Mouse (Mus musculus): ENCODE results near the gene Irs2. TPM values are rescaled to one million over a fixed set of nuclear protein-coding genes. Genes with fewer than 3 reads are reported as not detected.

The Irs2 gene
- polyA plus RNA-seq, 1 experiment from 2014 or later = 4.9 TPM

DNA sequence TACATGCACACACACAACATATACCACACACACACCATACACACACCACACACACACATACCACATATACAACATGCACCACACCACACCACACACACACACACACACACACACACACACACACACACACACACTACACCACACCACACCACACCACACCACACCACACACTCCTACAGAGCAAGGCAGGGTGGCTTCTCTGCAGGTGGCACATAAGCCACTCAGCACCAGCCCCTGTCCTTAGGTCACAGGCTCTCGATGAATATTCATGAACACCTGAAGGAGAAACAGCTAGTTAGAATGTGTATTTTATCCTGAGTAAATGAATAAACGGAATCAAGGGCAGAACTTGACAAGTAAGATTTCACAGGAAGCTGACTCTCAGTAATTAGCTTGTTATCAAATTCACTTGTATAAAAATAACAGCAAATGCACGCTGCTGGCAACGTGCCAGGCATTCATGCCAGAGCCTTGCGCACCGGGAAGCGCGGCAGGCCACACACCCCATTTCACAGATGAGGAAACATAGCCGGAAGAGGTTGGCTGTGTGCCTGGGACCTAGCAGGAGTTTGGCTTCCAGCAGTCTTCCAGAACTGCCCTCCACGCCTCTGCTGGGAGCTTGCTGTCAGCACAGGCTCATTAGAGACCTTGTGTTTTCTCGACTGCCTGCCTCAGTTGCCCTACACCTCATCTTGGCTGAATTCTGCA lies 54.8 kb downstream of the Irs2 start:
- no peak for DNase-seq (ENCODE audit: low spot score)
- Histone ChIP-seq H3K9me3 (no peaks in the 10 kb centered on the region), H3K36me3 (no peaks in the 10 kb centered on the region), H3K27ac (peak overlapping the region; percentile 53; the same call in 1 of the 2 replicates), H3K4me3 (no peak overlapping the region), H3K27me3 (ENCODE audit: insufficient read depth, poor library complexity, severe bottlenecking) (peaks cover 18% of the 10 kb centered on the region; the same call in 1 of the 2 replicates), H3K4me1 (replicated peaks) (peaks cover 49% of the 10 kb centered on the region)
- WGBS = 36% methylated on average over 11 of the region's 11 CpGs

GRCm38 (mm10) chr8:10952706-10953105 lies 55.6 kb downstream of the Irs2 start:
- H3K27me3 ChIP-seq (ENCODE audit: insufficient read depth, poor library complexity, severe bottlenecking) = peaks cover 15% of the 10 kb centered on the region
- peak overlapping the region; percentile 77 for H3K27ac ChIP-seq
- no peak overlapping the region for H3K4me3 ChIP-seq
- no peaks in the 10 kb centered on the region for H3K36me3 ChIP-seq
- 36% methylated on average over 5 of the region's 5 CpGs for WGBS
- no peak for DNase-seq (ENCODE audit: low spot score)
- no peaks in the 10 kb centered on the region for H3K9me3 ChIP-seq
- H3K4me1 ChIP-seq (replicated peaks) = peaks cover 53% of the 10 kb centered on the region

- Histone ChIP-seq H3K36me3 (no peaks in the 10 kb centered on the region), H3K4me3 (no peak overlapping the region), H3K4me1 (replicated peaks) (peaks cover 53% of the 10 kb centered on the region), H3K9me3 (no peaks in the 10 kb centered on the region), H3K27me3 (ENCODE audit: insufficient read depth, poor library complexity, severe bottlenecking) (peaks cover 20% of the 10 kb centered on the region), H3K27ac (peak overlapping the region; percentile 77)
- WGBS = 91% methylated on average over 2 of the region's 2 CpGs
- no peak for DNase-seq (ENCODE audit: low spot score)
Measured at GRCm38 (mm10) chr8:10952235-10952634, 56.0 kb downstream of the Irs2 start.

DNA sequence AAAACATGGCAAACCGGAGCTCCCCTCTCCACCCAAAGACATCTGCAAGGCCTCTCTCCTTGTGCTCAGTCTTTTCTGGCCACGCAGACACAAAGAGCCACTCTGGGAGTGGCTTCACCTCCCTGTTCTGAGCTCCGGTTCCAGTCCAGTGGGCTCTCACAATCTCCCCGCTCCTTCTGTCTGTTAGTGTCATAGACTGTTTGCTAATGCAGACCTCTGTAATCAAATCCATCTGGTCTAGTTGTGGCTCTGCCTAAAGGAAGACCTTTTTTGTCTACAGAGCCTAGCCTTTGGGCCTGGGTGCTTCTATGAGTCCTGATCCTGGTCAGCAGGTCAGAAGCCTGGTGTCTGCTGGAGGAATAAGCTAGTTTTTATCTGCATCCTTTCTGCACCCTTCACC lies 56.7 kb downstream of the Irs2 start:
- Histone ChIP-seq H3K4me3 (no peak overlapping the region), H3K27me3 (ENCODE audit: insufficient read depth, poor library complexity, severe bottlenecking) (peaks cover 20% of the 10 kb centered on the region), H3K9me3 (no peaks in the 10 kb centered on the region), H3K27ac (peak overlapping the region; percentile 77), H3K36me3 (no peaks in the 10 kb centered on the region), H3K4me1 (replicated peaks) (peaks cover 54% of the 10 kb centered on the region)
- DNase-seq (ENCODE audit: low spot score) = no peak
- WGBS = 40% methylated on average over 4 of the region's 4 CpGs

DNA sequence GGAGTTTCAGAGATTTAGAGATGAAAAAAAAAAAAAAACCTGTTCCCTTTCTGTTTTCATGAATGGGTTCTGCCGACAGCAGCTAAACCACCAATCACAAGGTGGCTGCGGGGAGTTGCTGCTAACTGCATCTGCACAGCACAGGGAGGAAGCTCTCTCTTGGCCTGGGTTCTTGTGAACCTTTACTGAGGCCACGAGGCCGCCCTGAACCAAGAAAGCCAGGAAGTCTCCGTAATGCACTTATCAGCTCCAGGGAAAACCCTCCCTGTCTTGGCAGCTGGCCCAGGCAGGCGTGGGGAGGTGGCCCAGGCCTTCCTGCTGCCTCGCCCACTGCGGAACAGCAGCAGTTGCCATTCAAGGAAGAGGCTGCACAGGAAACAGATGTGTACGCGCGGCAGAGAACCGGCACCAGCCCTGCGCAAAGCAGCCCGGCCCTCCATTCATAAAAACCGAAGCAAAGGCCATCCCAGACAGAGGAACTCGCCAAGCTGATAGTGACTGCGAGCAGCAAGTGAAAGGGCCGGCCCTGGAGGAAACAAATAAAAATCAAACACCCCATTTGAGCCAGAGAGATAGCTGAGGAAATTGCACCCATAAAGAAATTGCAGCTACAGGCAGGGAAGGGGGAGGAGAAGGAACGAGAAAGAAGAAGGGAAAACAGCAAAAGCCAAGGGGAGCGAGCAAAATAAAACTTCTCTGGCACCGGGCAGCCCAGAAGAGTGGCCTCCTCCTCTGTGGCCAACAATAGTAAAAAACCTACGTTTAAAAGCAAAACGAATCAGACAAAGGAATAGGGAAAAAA lies 62.1 kb downstream of the Irs2 start:
- H3K4me3 ChIP-seq = peak overlapping the region; percentile 31
- H3K36me3 ChIP-seq = no peaks in the 10 kb centered on the region
- peak overlapping the region; percentile 90 for H3K27ac ChIP-seq
- H3K9me3 ChIP-seq = no peaks in the 10 kb centered on the region
- peaks cover 45% of the 10 kb centered on the region for H3K4me1 ChIP-seq (replicated peaks)
- 6% methylated on average over 23 of the region's 23 CpGs for WGBS
- DNase-seq (ENCODE audit: low spot score) = peak; percentile 82
- peaks cover 54% of the 10 kb centered on the region for H3K27me3 ChIP-seq (ENCODE audit: insufficient read depth, poor library complexity, severe bottlenecking)

GRCm38 (mm10) chr8:10945490-10945889 lies 62.8 kb downstream of the Irs2 start:
- no peak for DNase-seq (ENCODE audit: low spot score)
- Histone ChIP-seq H3K4me1 (replicated peaks) (peaks cover 45% of the 10 kb centered on the region), H3K27ac (peak overlapping the region; percentile 90), H3K9me3 (no peaks in the 10 kb centered on the region), H3K36me3 (no peaks in the 10 kb centered on the region), H3K27me3 (ENCODE audit: insufficient read depth, poor library complexity, severe bottlenecking) (peaks cover 53% of the 10 kb centered on the region), H3K4me3 (no peak overlapping the region)
- 73% methylated on average over 2 of the region's 2 CpGs for WGBS

DNA sequence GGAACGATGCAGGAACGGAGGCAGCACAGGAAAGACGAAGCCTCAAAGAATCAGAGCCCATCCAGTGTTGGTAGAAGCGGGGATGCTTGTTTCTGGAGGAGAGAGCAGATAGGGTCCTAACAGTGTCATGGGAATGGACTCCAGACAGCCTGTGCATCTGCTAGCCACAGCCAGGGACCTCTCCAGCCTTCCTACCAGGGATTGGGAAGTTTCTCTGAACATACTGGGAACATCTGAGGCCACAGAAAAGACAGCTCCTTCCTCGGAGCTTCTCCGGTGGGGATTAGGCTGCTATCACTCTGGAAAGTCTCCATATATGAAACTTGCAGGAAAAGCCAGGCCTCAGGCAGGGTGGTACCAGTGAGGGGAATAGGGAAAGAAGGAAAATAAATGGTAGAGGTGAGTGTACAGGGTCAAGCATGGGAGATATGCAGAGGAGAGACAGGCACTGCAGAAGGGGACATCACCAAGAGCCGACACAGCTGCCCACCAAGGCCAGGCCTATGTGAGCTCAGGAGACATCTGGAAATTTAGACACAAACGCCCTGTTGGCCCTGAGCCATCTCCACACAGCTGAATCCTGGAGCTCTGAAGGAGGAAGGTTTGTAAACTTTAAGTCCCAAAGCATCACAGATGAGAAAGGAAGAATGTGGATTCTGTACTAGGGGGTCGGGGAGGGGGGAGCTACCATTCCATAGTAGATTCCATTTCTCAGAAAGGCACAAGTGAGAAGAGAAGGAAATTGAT lies 64.8 kb downstream of the Irs2 start:
- no peaks in the 10 kb centered on the region for H3K9me3 ChIP-seq
- H3K36me3 ChIP-seq = no peaks in the 10 kb centered on the region
- H3K27ac ChIP-seq = no peak overlapping the region
- DNase-seq (ENCODE audit: low spot score) = no peak
- peaks cover 63% of the 10 kb centered on the region for H3K27me3 ChIP-seq (ENCODE audit: insufficient read depth, poor library complexity, severe bottlenecking)
- H3K4me3 ChIP-seq = no peak overlapping the region
- peaks cover 60% of the 10 kb centered on the region for H3K4me1 ChIP-seq (replicated peaks)
- 85% methylated on average over 9 of the region's 9 CpGs for WGBS

- no peak overlapping the region for H3K27ac ChIP-seq
- H3K27me3 ChIP-seq (ENCODE audit: insufficient read depth, poor library complexity, severe bottlenecking) = peaks cover 81% of the 10 kb centered on the region
- H3K9me3 ChIP-seq = no peaks in the 10 kb centered on the region
- 34% methylated on average over 6 of the region's 6 CpGs for WGBS
- no peak overlapping the region for H3K4me3 ChIP-seq
- H3K4me1 ChIP-seq (replicated peaks) = peaks cover 35% of the 10 kb centered on the region
- H3K36me3 ChIP-seq = no peaks in the 10 kb centered on the region
- DNase-seq (ENCODE audit: low spot score) = no peak
Measured at GRCm38 (mm10) chr8:10939883-10940282, 68.4 kb downstream of the Irs2 start.

DNA sequence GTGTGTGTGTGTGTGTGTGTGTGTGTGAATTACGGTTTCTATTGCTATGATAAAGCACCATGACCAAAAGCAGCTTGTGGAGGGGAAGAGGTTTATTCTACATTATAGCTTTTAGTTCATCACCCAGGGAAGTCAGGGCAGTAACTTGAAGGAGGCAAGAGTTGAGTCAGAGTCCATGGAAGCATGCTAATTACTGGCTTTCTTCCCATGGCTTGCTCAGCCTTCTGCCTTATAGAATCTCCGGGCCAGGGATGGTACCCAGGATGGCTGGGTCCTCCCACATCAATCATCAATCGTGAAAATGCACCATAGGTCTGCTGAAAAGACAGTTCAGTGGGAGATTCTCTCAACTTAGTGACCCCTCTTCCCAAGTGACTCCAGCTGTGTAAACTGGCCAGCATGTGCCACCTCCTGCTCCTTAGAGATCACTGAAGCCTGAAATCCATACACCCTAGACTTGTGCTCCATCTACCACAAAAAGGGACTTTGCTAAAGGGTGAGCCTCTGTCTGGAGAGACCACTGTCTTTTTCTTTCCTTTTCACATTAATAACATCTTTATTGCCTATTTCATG lies 69.0 kb downstream of the Irs2 start:
- H3K9me3 ChIP-seq = no peaks in the 10 kb centered on the region
- DNase-seq (ENCODE audit: low spot score) = no peak
- peaks cover 80% of the 10 kb centered on the region for H3K27me3 ChIP-seq (ENCODE audit: insufficient read depth, poor library complexity, severe bottlenecking)
- no peak overlapping the region for H3K4me3 ChIP-seq
- 46% methylated on average over 3 of the region's 3 CpGs for WGBS
- no peaks in the 10 kb centered on the region for H3K36me3 ChIP-seq
- no peak overlapping the region for H3K27ac ChIP-seq
- H3K4me1 ChIP-seq (replicated peaks) = peaks cover 32% of the 10 kb centered on the region

GRCm38 (mm10) chr8:10938284-10938683 lies 70.0 kb downstream of the Irs2 start:
- 81% methylated on average over 6 of the region's 6 CpGs for WGBS
- Histone ChIP-seq H3K4me3 (no peak overlapping the region), H3K9me3 (no peaks in the 10 kb centered on the region), H3K27me3 (ENCODE audit: insufficient read depth, poor library complexity, severe bottlenecking) (peaks cover 79% of the 10 kb centered on the region), H3K27ac (no peak overlapping the region), H3K4me1 (replicated peaks) (peaks cover 32% of the 10 kb centered on the region), H3K36me3 (no peaks in the 10 kb centered on the region)
- no peak for DNase-seq (ENCODE audit: low spot score)

DNA sequence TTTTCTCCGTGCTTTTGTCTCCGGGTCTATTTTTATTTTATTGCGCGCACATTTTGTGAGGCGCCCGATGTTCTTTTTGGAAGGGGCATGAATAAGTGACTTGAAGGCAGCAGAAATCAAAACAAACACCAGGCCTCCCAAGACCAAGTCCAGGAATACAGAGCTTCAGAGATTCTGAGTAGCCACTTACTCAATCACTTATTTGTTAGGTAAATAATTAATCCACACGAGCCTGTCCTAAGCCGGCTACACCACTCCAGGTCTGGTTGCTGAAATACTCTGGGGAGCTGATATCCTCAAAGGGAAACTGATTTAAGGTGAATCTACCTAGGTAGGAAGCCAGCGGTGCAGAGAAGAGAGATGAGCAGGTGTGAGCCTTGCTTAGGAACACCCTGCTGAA lies 71.6 kb downstream of the Irs2 start:
- Histone ChIP-seq H3K27me3 (ENCODE audit: insufficient read depth, poor library complexity, severe bottlenecking) (peaks cover 82% of the 10 kb centered on the region), H3K27ac (no peak overlapping the region), H3K4me3 (no peak overlapping the region), H3K4me1 (replicated peaks) (peaks cover 32% of the 10 kb centered on the region), H3K36me3 (no peaks in the 10 kb centered on the region), H3K9me3 (no peaks in the 10 kb centered on the region)
- no peak for DNase-seq (ENCODE audit: low spot score)
- 84% methylated on average over 9 of the region's 9 CpGs for WGBS

DNA sequence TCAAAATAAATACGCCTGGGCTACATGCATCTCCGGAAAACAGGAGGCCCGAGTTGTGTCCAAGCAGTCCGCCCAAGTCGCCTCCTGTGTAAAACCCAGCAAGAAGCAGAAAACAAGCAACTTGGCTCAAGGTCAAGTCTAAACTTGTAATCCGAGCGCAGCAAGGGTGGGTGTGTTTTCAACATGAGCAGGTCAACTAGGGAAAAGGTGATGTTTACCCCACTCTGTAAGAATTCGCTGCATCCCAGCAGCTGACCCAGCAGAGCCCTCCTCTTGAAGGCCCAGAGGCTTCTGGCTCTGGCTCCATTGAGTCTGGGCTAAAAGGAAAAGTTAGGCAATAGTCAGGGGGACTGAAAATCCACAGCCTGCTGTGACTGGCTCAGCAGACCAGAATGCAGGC lies 73.0 kb downstream of the Irs2 start:
- Histone ChIP-seq H3K36me3 (no peaks in the 10 kb centered on the region), H3K27ac (peak overlapping the region; percentile 2; the same call in 1 of the 2 replicates), H3K4me3 (no peak overlapping the region), H3K4me1 (replicated peaks) (peaks cover 27% of the 10 kb centered on the region), H3K27me3 (ENCODE audit: insufficient read depth, poor library complexity, severe bottlenecking) (peaks cover 82% of the 10 kb centered on the region), H3K9me3 (no peaks in the 10 kb centered on the region)
- no peak for DNase-seq (ENCODE audit: low spot score)
- 86% methylated on average over 8 of the region's 8 CpGs for WGBS
